Mouse (Mus musculus): Measurements from ENCODE around the gene Ntrk2.

- TF ChIP-seq POLR2A (IDR thresholded peaks at IDR 0.05; ENCODE audit: insufficient read depth, low read depth, low read length) = no peak
- no peak for TF ChIP-seq CTCF (IDR thresholded peaks at IDR 0.05; ENCODE audit: insufficient read depth, low read depth, low read length)
Observed at GRCm38 (mm10) chr13:58958171-58958904, 152.0 kb downstream of the Ntrk2 start.

Measured in olfactory bulb, adult 2 months (tissue).